ENCODE assay signal across 9 mouse cellular contexts in the genomic region with DNA sequence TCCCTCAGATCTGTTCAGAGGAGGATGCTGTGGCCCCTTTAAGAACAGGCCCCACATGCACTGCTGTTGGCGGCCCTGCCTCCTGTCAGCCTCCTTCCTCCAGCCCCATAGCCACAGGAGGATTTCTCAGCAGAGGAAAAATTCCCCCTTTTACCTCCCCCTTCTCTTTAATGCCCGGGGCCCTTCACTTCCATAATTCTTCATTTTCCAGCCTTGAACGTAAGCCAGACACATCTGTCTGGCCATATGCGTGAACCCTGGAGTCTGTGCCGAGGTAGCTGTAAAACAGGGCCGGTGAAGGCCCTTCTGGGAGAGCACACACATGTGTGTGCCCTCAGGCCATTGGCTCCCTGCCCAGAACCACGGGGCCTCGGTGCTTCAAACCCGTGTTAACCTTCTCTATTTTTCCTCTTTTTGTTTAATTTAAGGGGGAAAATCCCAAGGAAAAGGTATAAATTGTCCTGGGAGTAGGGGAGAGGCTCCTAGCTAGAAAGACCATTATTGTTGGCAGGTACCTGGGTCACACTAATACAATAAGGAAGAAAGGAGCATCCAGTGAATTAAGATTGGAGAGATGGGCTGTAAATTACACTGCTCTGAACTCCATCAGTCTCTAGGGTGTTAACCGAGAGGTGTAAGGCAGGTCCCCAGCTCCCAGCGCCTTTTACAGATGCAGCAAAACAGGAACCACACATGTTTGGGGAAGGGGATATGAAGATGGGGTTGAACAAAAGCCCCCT. TPM values are rescaled to one million over a fixed set of nuclear protein-coding genes. Genes with fewer than 3 reads are reported as not detected.
DNase-seq lines count a peak whose midpoint lies in the region; ATAC-seq lines count a peak whose summit lies in the region.
"Had no signal": no experiment of that assay in that cellular context is flagged by ENCODE, and none has a peak within 500 bp of the region (broad histone marks: within the 10 kb centered on the region; RNA-seq: fewer than 3 reads in every experiment).

No protein-coding gene starts in this region.

- peak overlapping the region; percentile 86 for H3K27ac ChIP-seq in heart, embryonic 12.5 days (ENCODE audit: poor library complexity, severe bottlenecking)
- H3K27ac ChIP-seq in neural tube, embryonic 15.5 days (replicated peaks): peak overlapping the region; percentile 74

- H3K27me3 ChIP-seq in heart, embryonic 12.5 days (replicated peaks): no peaks in the 10 kb centered on the region
- H3K27me3 ChIP-seq in neural tube, embryonic 15.5 days (replicated peaks): no peaks in the 10 kb centered on the region
- H3K27me3 ChIP-seq: CH12.LX had no signal

- peak; percentile 67 for DNase-seq in embryo, embryonic 11 days
- no peak for DNase-seq in embryo, embryonic 9.5 days (ENCODE audit: extremely low spot score)
- peak; percentile 74 for DNase-seq in Muller cell, postnatal 12 days (ENCODE audit: inconsistent ontology term)
- DNase-seq in kidney, postnatal 4 days: peak; percentile 70 to 76
- no peak for DNase-seq in spleen, postnatal 36 days (ENCODE audit: low spot score in 2 of 2)
- no peak for DNase-seq in layer of hippocampus, postnatal 10 days (ENCODE audit: low spot score in 2 of 2)

- H3K4me3 ChIP-seq in heart, embryonic 12.5 days: no peak overlapping the region
- no peak overlapping the region for H3K4me3 ChIP-seq in neural tube, embryonic 15.5 days (replicated peaks)

- ATAC-seq in heart, embryonic 12.5 days (ENCODE audit: insufficient number of reproducible peaks, low FRiP score): peak; percentile 62; the same call in 1 of the 2 replicates
- ATAC-seq in neural tube, embryonic 15.5 days (ENCODE audit: low FRiP score): peak; percentile 82

- WGBS in heart, embryonic 12.5 days: 37% methylated on average over 11 of the region's 11 CpGs
- WGBS in neural tube, embryonic 15.5 days: 10% methylated on average over 11 of the region's 11 CpGs

- H3K4me2 ChIP-seq in heart, embryonic 12.5 days: no peak overlapping the region
- no peak overlapping the region for H3K4me2 ChIP-seq in neural tube, embryonic 15.5 days

- peak overlapping the region; percentile 55 for H3K9ac ChIP-seq in heart, embryonic 12.5 days
- H3K9ac ChIP-seq in neural tube, embryonic 15.5 days (replicated peaks): no peak overlapping the region

- peaks cover 34% of the 10 kb centered on the region for H3K4me1 ChIP-seq in heart, embryonic 12.5 days (replicated peaks)
- peaks cover 18% of the 10 kb centered on the region for H3K4me1 ChIP-seq in neural tube, embryonic 15.5 days

- peaks cover 34% of the 10 kb centered on the region for H3K36me3 ChIP-seq in heart, embryonic 12.5 days
- peaks cover 28% of the 10 kb centered on the region for H3K36me3 ChIP-seq in neural tube, embryonic 15.5 days

- H3K9me3 ChIP-seq in heart, embryonic 12.5 days (replicated peaks): no peaks in the 10 kb centered on the region
- no peaks in the 10 kb centered on the region for H3K9me3 ChIP-seq in neural tube, embryonic 15.5 days (replicated peaks)

RNA-seq across cellular contexts. Expression of a gene that starts 22.0 kb away (rescaled TPM):
- polyA plus RNA-seq in heart, embryonic 12.5 days (2016; fragmentation: Nextera tagmentation; extraction: Ambion mirVana): 13.3 and 13.8 TPM in 2 replicates
- 5.3 and 10.7 TPM in 2 replicates for polyA plus RNA-seq in neural tube, embryonic 15.5 days (2015; fragmentation: Nextera tagmentation; extraction: Ambion mirVana)
- total RNA-seq in layer of hippocampus, postnatal 10 days (2021): 1 to 10 TPM; 3.3 to 6.1 TPM

RNA-seq across cellular contexts. Expression of a gene that starts 31.4 kb away (rescaled TPM):
- 19.4 and 20.5 TPM in 2 replicates for polyA plus RNA-seq in heart, embryonic 12.5 days (2016; fragmentation: Nextera tagmentation; extraction: Ambion mirVana)
- polyA plus RNA-seq in neural tube, embryonic 15.5 days (2015; fragmentation: Nextera tagmentation; extraction: Ambion mirVana): 12.6 and 15.4 TPM in 2 replicates
- 10 to 100 TPM; 10.1 to 11.1 TPM for total RNA-seq in layer of hippocampus, postnatal 10 days (2021)

RNA-seq across cellular contexts. Expression of a gene that starts 43.8 kb away (rescaled TPM):
- 23.3 and 23.5 TPM in 2 replicates for polyA plus RNA-seq in heart, embryonic 12.5 days (2016; fragmentation: Nextera tagmentation; extraction: Ambion mirVana)
- 13.8 and 16.2 TPM in 2 replicates for polyA plus RNA-seq in neural tube, embryonic 15.5 days (2015; fragmentation: Nextera tagmentation; extraction: Ambion mirVana)
- total RNA-seq in layer of hippocampus, postnatal 10 days (2021): 10 to 100 TPM; 20.8 to 21.1 TPM

RNA-seq across cellular contexts. Expression of a gene that starts 46.3 kb away (rescaled TPM):
- polyA plus RNA-seq in heart, embryonic 12.5 days (2016; fragmentation: Nextera tagmentation; extraction: Ambion mirVana): 16.3 and 16.8 TPM in 2 replicates
- 12.6 and 13.7 TPM in 2 replicates for polyA plus RNA-seq in neural tube, embryonic 15.5 days (2015; fragmentation: Nextera tagmentation; extraction: Ambion mirVana)
- total RNA-seq in layer of hippocampus, postnatal 10 days (2021): 10 to 100 TPM; 54.5 to 58.5 TPM

Comparison
In these comparisons a context has a peak if more than half of its experiments do, and no peak if none do; other contexts are left out.
1. DNase-seq: peak in embryo, embryonic 11 days (single experiment), Muller cell, postnatal 12 days (single experiment) and kidney, postnatal 4 days (2 of 2); none in embryo, embryonic 9.5 days (single experiment), spleen, postnatal 36 days (0 of 2) and layer of hippocampus, postnatal 10 days (0 of 2).